ENCODE assay signal across 29 mouse cellular contexts in genomic region chr10:19880437-19880836, GRCm38 (mm10). TPM values are rescaled to one million over a fixed set of nuclear protein-coding genes. Genes with fewer than 3 reads are reported as not detected.
"Had no signal": no experiment of that assay in that cellular context is flagged by ENCODE, and none has a peak within 500 bp of the region (broad histone marks: within the 10 kb centered on the region; RNA-seq: fewer than 3 reads in every experiment).

No protein-coding gene starts in this region.

- H3K4me1 ChIP-seq: heart, embryonic 12.5 days; limb, embryonic 10.5 days; limb, embryonic 12.5 days had no signal

- H3K4me3 ChIP-seq: gastrocnemius, adult 2 months; heart, embryonic 10.5 days; heart, embryonic 12.5 days; hindbrain, embryonic 10.5 days; hindbrain, embryonic 12.5 days; intestine, embryonic 15.5 days; left cerebral cortex, adult 2 months; limb, embryonic 10.5 days; limb, embryonic 12.5 days; liver, embryonic 13.5 days had no signal

- H3K4me2 ChIP-seq: heart, embryonic 12.5 days; hindbrain, embryonic 12.5 days; hindbrain, embryonic 14.5 days; intestine, embryonic 15.5 days; limb, embryonic 12.5 days; liver, embryonic 11.5 days; liver, embryonic 13.5 days had no signal

- H3K9ac ChIP-seq: heart, embryonic 12.5 days; hindbrain, embryonic 12.5 days; hindbrain, embryonic 14.5 days; intestine, embryonic 15.5 days; limb, embryonic 12.5 days; liver, embryonic 13.5 days had no signal

- DNase-seq: gastrocnemius, adult 2 months; gastrocnemius, postnatal 10 days; gastrocnemius, postnatal 25 days; heart, adult 11 months; heart, postnatal 10 days; heart, postnatal 4 days; kidney, adult 18-20 months; kidney, adult 8-10 months; kidney, postnatal 10 days; kidney, postnatal 25 days; kidney, postnatal 4 days; layer of hippocampus, adult 9-11 months; liver; liver, embryonic 13.5 days had no signal

- H3K27me3 ChIP-seq: heart, embryonic 12.5 days; hindbrain, embryonic 12.5 days; intestine, embryonic 15.5 days; limb, embryonic 12.5 days; liver, embryonic 13.5 days had no signal

- H3K9me3 ChIP-seq: heart, embryonic 10.5 days; heart, embryonic 12.5 days; hindbrain, embryonic 10.5 days; hindbrain, embryonic 12.5 days; intestine, embryonic 15.5 days; limb, embryonic 10.5 days; limb, embryonic 12.5 days; liver, embryonic 13.5 days had no signal

- H3K36me3 ChIP-seq: heart, embryonic 10.5 days; hindbrain, embryonic 12.5 days; intestine, embryonic 15.5 days; limb, embryonic 10.5 days; limb, embryonic 12.5 days had no signal

- ATAC-seq: hindbrain, embryonic 16.5 days; inflammation-experienced regulatory T-cells, adult 6 months; intestine, embryonic 15.5 days; intestine, postnatal 0 days had no signal

- H3K27ac ChIP-seq: gastrocnemius, adult 2 months; heart, embryonic 10.5 days; hindbrain, embryonic 10.5 days; hindbrain, embryonic 12.5 days; hindbrain, embryonic 14.5 days; intestine, embryonic 15.5 days; left cerebral cortex, adult 2 months; limb, embryonic 10.5 days; limb, embryonic 12.5 days; liver, embryonic 13.5 days had no signal

RNA-seq across cellular contexts. Expression of gene Slc35d3, which starts 29.2 kb away (rescaled TPM):
- total RNA-seq: gastrocnemius, adult 2 months; gastrocnemius, postnatal 10 days; gastrocnemius, postnatal 25 days; heart, adult 8-10 months; heart, postnatal 10 days; heart, postnatal 25 days had no signal
- polyA plus RNA-seq: inflammation-experienced regulatory T-cells, adult 6 months had no signal
